Mouse (Mus musculus): ENCODE data around the gene Olfr70. TPM values are rescaled to one million over a fixed set of nuclear protein-coding genes. Genes with fewer than 3 reads are reported as not detected.

Olfr70 gene
- polyA plus RNA-seq, 1 experiment from 2014 or later, result not detected

DNA sequence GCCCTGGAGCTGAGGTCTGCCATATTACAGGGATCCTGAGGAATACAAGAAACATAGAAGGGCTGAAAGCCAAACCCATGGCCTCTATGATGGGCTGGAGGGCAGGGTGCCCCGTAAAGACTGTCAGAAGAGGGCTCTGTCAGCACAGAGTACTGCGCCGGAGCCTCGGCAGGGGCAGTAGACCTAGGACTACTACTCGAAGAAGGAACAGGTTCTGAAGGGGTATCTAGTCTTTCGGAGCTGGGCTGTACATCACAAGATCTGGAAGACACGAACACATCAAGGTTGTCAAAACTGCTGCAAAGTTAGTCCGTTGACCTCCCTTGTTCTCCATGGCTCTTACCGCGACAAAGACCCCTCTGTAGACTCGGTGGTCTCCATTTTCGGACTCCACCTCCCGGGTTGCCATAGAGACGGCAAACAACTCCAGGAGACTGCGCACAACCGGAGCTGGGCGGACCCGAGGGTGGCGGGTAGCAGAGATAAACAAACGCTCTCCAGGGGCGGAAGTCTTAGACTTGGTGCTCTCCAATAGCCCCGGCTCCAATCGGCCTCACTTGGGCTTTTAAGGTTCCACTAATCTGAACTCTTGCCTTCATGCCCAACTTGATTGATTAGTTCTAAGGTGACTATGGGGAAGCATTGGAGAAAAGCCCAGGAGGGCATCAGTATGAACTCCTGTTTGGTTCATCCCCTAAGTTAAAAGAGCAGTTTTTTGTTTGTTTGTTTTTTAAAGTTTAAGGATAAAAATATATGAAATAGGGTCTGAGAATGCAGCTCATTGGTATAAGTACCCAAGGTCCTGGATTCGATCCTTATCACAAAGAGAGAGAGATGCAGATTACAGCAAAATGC is 47.2 kb downstream of the Olfr70 start, which contains the start of gene Spag8:
Gene Spag8 (minus strand): TSS at position 434 of the 855 bp plus-strand sequence.
- 11% methylated on average over 24 of the region's 24 CpGs for WGBS
- H3K4me1 ChIP-seq (ENCODE audit: control insufficient read depth, insufficient read depth, low read length), result peaks cover 6% of the 10 kb centered on the region
- H3K27ac ChIP-seq (ENCODE audit: low read depth, low read length), result no peak within 1 kb of the TSS
- peak within 1 kb of the TSS; percentile 41 for H3K4me2 ChIP-seq (ENCODE audit: low read length)
- H3K9ac ChIP-seq (ENCODE audit: low read length), result 0 out of 2 replicates have a peak within 1 kb of the TSS, but pooled peaks have one; percentile 17
- H3K27me3 ChIP-seq (replicated peaks; ENCODE audit: control insufficient read depth, insufficient read depth, low read length), result no peaks in the 10 kb centered on the region
- H3K9me3 ChIP-seq (replicated peaks; ENCODE audit: control insufficient read depth, low read length), result 0 out of 2 replicates have a peak, but pooled peaks cover 3% of the 10 kb centered on the region
- peaks cover 5% of the 10 kb centered on the region; the same call in 1 of the 2 replicates for H3K36me3 ChIP-seq (ENCODE audit: control insufficient read depth, insufficient read depth, low read length)
- peak; percentile 58 for DNase-seq (ENCODE audit: low spot score)
- ATAC-seq, result no peak
- H3K4me3 ChIP-seq (ENCODE audit: low read depth, low read length), result peak within 1 kb of the TSS; percentile 17

GRCm38 (mm10) chr4:43652726-43653125 is 47.9 kb downstream of the Olfr70 start:
- Histone ChIP-seq H3K27me3 (replicated peaks; ENCODE audit: control insufficient read depth, insufficient read depth, low read length) (no peaks in the 10 kb centered on the region), H3K27ac (ENCODE audit: low read depth, low read length) (no peak overlapping the region), H3K4me2 (ENCODE audit: low read length) (peak overlapping the region; percentile 41; the same call in 1 of the 2 replicates), H3K36me3 (ENCODE audit: control insufficient read depth, insufficient read depth, low read length) (peaks cover 5% of the 10 kb centered on the region; the same call in 1 of the 2 replicates), H3K9ac (ENCODE audit: low read length) (0 out of 2 replicates have a peak overlapping the region, but pooled peaks have one; percentile 17), H3K9me3 (replicated peaks; ENCODE audit: control insufficient read depth, low read length) (0 out of 2 replicates have a peak, but pooled peaks cover 3% of the 10 kb centered on the region), H3K4me1 (ENCODE audit: control insufficient read depth, insufficient read depth, low read length) (peaks cover 6% of the 10 kb centered on the region), H3K4me3 (ENCODE audit: low read depth, low read length) (peak overlapping the region; percentile 17; the same call in 1 of the 2 replicates)
- no peak for DNase-seq (ENCODE audit: low spot score)
- 91% methylated on average over 4 of the region's 4 CpGs for WGBS
- ATAC-seq, result no peak

DNA sequence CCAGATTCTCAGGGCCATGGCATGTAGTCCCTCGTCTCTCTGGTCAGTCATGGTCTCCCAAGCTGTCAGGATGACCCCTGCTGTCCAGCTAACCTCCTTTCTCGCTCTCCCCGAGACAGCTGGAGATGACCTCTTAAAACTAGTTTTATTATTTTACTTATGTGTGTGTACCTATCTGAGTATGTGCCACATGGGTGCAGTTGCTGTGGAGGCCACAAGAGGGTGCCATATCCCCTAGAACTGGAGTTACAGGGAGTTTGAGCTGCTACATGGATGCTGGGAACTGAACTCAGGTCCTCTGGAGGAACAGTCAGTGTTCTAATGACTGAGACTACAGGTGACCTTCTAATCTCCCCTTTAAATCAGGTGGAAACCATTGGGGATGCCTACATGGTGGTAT is 50.8 kb downstream of the Olfr70 start:
- no peak overlapping the region for H3K9ac ChIP-seq (ENCODE audit: low read length)
- peaks cover 5% of the 10 kb centered on the region; the same call in 1 of the 2 replicates for H3K36me3 ChIP-seq (ENCODE audit: control insufficient read depth, insufficient read depth, low read length)
- DNase-seq (ENCODE audit: low spot score), result no peak
- WGBS, result 89% methylated on average over 3 of the region's 3 CpGs
- 0 out of 2 replicates have a peak, but pooled peaks cover 3% of the 10 kb centered on the region for H3K9me3 ChIP-seq (replicated peaks; ENCODE audit: control insufficient read depth, low read length)
- no peak overlapping the region for H3K27ac ChIP-seq (ENCODE audit: low read depth, low read length)
- H3K4me2 ChIP-seq (ENCODE audit: low read length), result no peak overlapping the region
- no peaks in the 10 kb centered on the region for H3K27me3 ChIP-seq (replicated peaks; ENCODE audit: control insufficient read depth, insufficient read depth, low read length)
- H3K4me1 ChIP-seq (ENCODE audit: control insufficient read depth, insufficient read depth, low read length), result 0 out of 2 replicates have a peak, but pooled peaks cover 2% of the 10 kb centered on the region
- no peak overlapping the region for H3K4me3 ChIP-seq (ENCODE audit: low read depth, low read length)
- no peak for ATAC-seq

Other genes with a start within 250 kb of the Olfr70 start
- gene Cd72, start 246.2 kb downstream of the Olfr70 start, polyA plus RNA-seq (2014; fragmentation: Nextera tagmentation; extraction: Ambion mirVana), result 6.7 and 8.8 TPM in 2 replicates
- not detected in 2 replicates for gene Sit1, start 217.1 kb downstream of the Olfr70 start, polyA plus RNA-seq (2014; fragmentation: Nextera tagmentation; extraction: Ambion mirVana)
- gene Ccdc107, start 207.9 kb downstream of the Olfr70 start, polyA plus RNA-seq (2014; fragmentation: Nextera tagmentation; extraction: Ambion mirVana), result 68.7 and 69.1 TPM in 2 replicates
- gene Arhgef39, start 201.1 kb downstream of the Olfr70 start, polyA plus RNA-seq (2014; fragmentation: Nextera tagmentation; extraction: Ambion mirVana), result 14.0 and 15.9 TPM in 2 replicates
- 0.22 TPM in 1 of 2 replicates, not detected in the other for gene Car9, start 193.8 kb downstream of the Olfr70 start, polyA plus RNA-seq (2014; fragmentation: Nextera tagmentation; extraction: Ambion mirVana)
- 10.7 and 13.4 TPM in 2 replicates for gene Tpm2, start 177.0 kb downstream of the Olfr70 start, polyA plus RNA-seq (2014; fragmentation: Nextera tagmentation; extraction: Ambion mirVana)
- gene Creb3, start 138.5 kb downstream of the Olfr70 start, polyA plus RNA-seq (2014; fragmentation: Nextera tagmentation; extraction: Ambion mirVana), result 88.3 and 88.4 TPM in 2 replicates
- 50.1 and 50.4 TPM in 2 replicates for gene Tln1, start 138.1 kb downstream of the Olfr70 start, polyA plus RNA-seq (2014; fragmentation: Nextera tagmentation; extraction: Ambion mirVana)
- gene Rgp1, start 122.1 kb downstream of the Olfr70 start, polyA plus RNA-seq (2014; fragmentation: Nextera tagmentation; extraction: Ambion mirVana), result 10.4 and 22.2 TPM in 2 replicates
- gene Gba2, start 121.9 kb downstream of the Olfr70 start, polyA plus RNA-seq (2014; fragmentation: Nextera tagmentation; extraction: Ambion mirVana), result 39.2 and 42.3 TPM in 2 replicates
- 0.37 TPM in 1 of 2 replicates, not detected in the other for gene Msmp, start 116.3 kb downstream of the Olfr70 start, polyA plus RNA-seq (2014; fragmentation: Nextera tagmentation; extraction: Ambion mirVana)
- 10.7 and 11.2 TPM in 2 replicates for gene Npr2, start 68.9 kb downstream of the Olfr70 start, polyA plus RNA-seq (2014; fragmentation: Nextera tagmentation; extraction: Ambion mirVana)
- gene Spag8, start 47.2 kb downstream of the Olfr70 start, polyA plus RNA-seq (2014; fragmentation: Nextera tagmentation; extraction: Ambion mirVana), result 4.2 and 5.7 TPM in 2 replicates
- gene Hint2, start 44.3 kb downstream of the Olfr70 start, polyA plus RNA-seq (2014; fragmentation: Nextera tagmentation; extraction: Ambion mirVana), result 67.0 and 82.7 TPM in 2 replicates
- gene Tmem8b, start 31.8 kb downstream of the Olfr70 start, polyA plus RNA-seq (2014; fragmentation: Nextera tagmentation; extraction: Ambion mirVana), result 5.6 and 7.3 TPM in 2 replicates
- 2.1 and 2.2 TPM in 2 replicates for gene Fam221b, start 31.7 kb downstream of the Olfr70 start, polyA plus RNA-seq (2014; fragmentation: Nextera tagmentation; extraction: Ambion mirVana)
- not detected in 2 replicates for gene Olfr71, start 9.4 kb upstream of the Olfr70 start, polyA plus RNA-seq (2014; fragmentation: Nextera tagmentation; extraction: Ambion mirVana)
- 0.36 and 0.45 TPM in 2 replicates for gene Hrct1, start 26.4 kb upstream of the Olfr70 start, polyA plus RNA-seq (2014; fragmentation: Nextera tagmentation; extraction: Ambion mirVana)
- 0.06 TPM in 1 of 2 replicates, not detected in the other for gene Spaar, start 29.2 kb upstream of the Olfr70 start, polyA plus RNA-seq (2014; fragmentation: Nextera tagmentation; extraction: Ambion mirVana)
- not detected in 2 replicates for gene Olfr159, start 70.2 kb upstream of the Olfr70 start, polyA plus RNA-seq (2014; fragmentation: Nextera tagmentation; extraction: Ambion mirVana)
- not detected in 2 replicates for gene Olfr156, start 123.1 kb upstream of the Olfr70 start, polyA plus RNA-seq (2014; fragmentation: Nextera tagmentation; extraction: Ambion mirVana)
- not detected in 2 replicates for gene Olfr157, start 139.4 kb upstream of the Olfr70 start, polyA plus RNA-seq (2014; fragmentation: Nextera tagmentation; extraction: Ambion mirVana)
- not detected in 2 replicates for gene Olfr155, start 150.8 kb upstream of the Olfr70 start, polyA plus RNA-seq (2014; fragmentation: Nextera tagmentation; extraction: Ambion mirVana)
- gene Reck, start 174.7 kb upstream of the Olfr70 start, polyA plus RNA-seq (2014; fragmentation: Nextera tagmentation; extraction: Ambion mirVana), result 4.7 and 5.8 TPM in 2 replicates